Mouse (Mus musculus): ENCODE results near the gene Chadl.

DNA sequence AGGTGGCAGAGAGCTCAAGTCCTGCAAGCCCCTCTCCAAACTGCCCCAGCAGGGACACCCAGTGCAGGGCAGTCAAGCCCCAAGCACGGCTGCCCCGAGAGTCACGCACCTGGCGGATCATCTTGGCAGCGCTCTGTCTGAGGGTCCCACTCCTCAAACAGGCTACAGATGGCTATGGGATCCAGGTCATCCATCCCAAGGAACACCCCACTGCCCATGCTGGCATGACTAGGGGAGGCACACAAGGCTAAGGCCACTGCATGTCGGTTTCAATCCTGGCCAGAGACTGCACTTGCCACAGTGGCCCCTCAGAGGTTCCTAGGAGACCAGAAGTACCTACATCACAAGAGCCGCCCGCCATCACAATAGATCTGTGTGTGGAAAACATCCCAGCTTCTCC is 28.9 kb upstream of the Chadl start:
- TF ChIP-seq CTCF (IDR thresholded peaks at IDR 0.05; ENCODE audit: low read depth) (no peak), EP300 (optimal IDR thresholded peaks at IDR 0.05) (no peak)
